Mouse (Mus musculus) forebrain, embryonic 16.5 days (tissue): Measurements from ENCODE around the gene Dync1i2. TPM values are rescaled to one million over a fixed set of nuclear protein-coding genes. Genes with fewer than 3 reads are reported as not detected.

Source experiments
- ATAC-seq: fragments of 200-750 bp; cut with Nextera tagmentation; 2 replicates; pipeline ENCODE4 v1.8.0; 2017; ENCODE audit warnings: mild to moderate bottlenecking, moderate library complexity
- H3K27ac ChIP-seq: fragments of 300-500 bp; sonication (generic); 2 replicates; pipeline ENCODE4 v1.5.1; 2014; ENCODE audit warnings: low read length, control low read depth
- H3K27me3 ChIP-seq: fragments of 300-500 bp; sonication (generic); replicated peaks from 2 replicates; pipeline ENCODE4 v1.6.1; 2014; ENCODE audit warnings: low read length; ENCODE audit not compliant: control insufficient read depth, insufficient read depth
- H3K36me3 ChIP-seq: fragments of 300-500 bp; sonication (generic); 2 replicates; pipeline ENCODE4 v1.6.1; 2014; ENCODE audit not compliant: control insufficient read depth, insufficient read depth
- H3K4me1 ChIP-seq: fragments of 300-500 bp; sonication (generic); replicated peaks from 2 replicates; pipeline ENCODE4 v1.6.1; 2014; ENCODE audit warnings: low read length; ENCODE audit not compliant: control insufficient read depth, insufficient read depth
- H3K4me2 ChIP-seq: fragments of 300-500 bp; sonication (generic); 2 replicates; pipeline ENCODE4 v1.6.1; 2014; ENCODE audit warnings: mild to moderate bottlenecking, low read length, control low read depth
- H3K4me3 ChIP-seq: fragments of 300-500 bp; sonication (generic); replicated peaks from 2 replicates; pipeline ENCODE4 v1.5.1; 2014; ENCODE audit warnings: mild to moderate bottlenecking, low read length, control low read depth
- H3K9ac ChIP-seq: fragments of 300-500 bp; sonication (generic); replicated peaks from 2 replicates; pipeline ENCODE4 v1.6.1; 2014; ENCODE audit warnings: low read depth, low read length, control low read depth
- H3K9me3 ChIP-seq: fragments of 300-500 bp; sonication (generic); 2 replicates; pipeline ENCODE4 v1.6.1; 2016; ENCODE audit warnings: low read length; ENCODE audit not compliant: control insufficient read depth
- WGBS: fragments of 180-500 bp; shearing (Covaris S2); extraction: QIAGEN DNeasy Blood & Tissue Kit; methylation state at CpG from one replicate; pipeline ENCODE4 v1.1.7; 2014; 5-methylcytosine and 5-hydroxymethylcytosine counted together
- polyA plus RNA-seq: library from polyadenylated mRNA; unstranded; fragments of >200 nt; fragmentation: Nextera tagmentation; extraction: Ambion mirVana; gene quantifications from 2 replicates; pipeline ENCODE4 v1.2.1, GENCODE M21; 2015

The Dync1i2 gene
- polyA plus RNA-seq, 1 experiment from 2014 or later, result 189 TPM

GRCm38 (mm10) chr2:71302156-71302663 lies 90.7 kb downstream of the Dync1i2 start:
- H3K27ac ChIP-seq, result no peak overlapping the region
- H3K4me3 ChIP-seq, result no peak overlapping the region
- no peaks in the 10 kb centered on the region; the same call in 1 of the 2 replicates for H3K36me3 ChIP-seq
- H3K9ac ChIP-seq, result no peak overlapping the region
- no peaks in the 10 kb centered on the region for H3K27me3 ChIP-seq
- H3K4me1 ChIP-seq, result peaks cover 20% of the 10 kb centered on the region
- no peak overlapping the region for H3K4me2 ChIP-seq
- no peaks in the 10 kb centered on the region for H3K9me3 ChIP-seq
- no peak for ATAC-seq
- WGBS, result 41% methylated on average over 3 of the region's 3 CpGs

GRCm38 (mm10) chr2:71303221-71303620 lies 91.7 kb downstream of the Dync1i2 start:
- Histone ChIP-seq H3K27me3 (no peaks in the 10 kb centered on the region), H3K27ac (0 out of 2 replicates have a peak overlapping the region, but pooled peaks have one; percentile 6), H3K4me2 (no peak overlapping the region), H3K4me1 (peaks cover 20% of the 10 kb centered on the region), H3K4me3 (no peak overlapping the region), H3K9me3 (no peaks in the 10 kb centered on the region), H3K36me3 (no peaks in the 10 kb centered on the region; the same call in 1 of the 2 replicates), H3K9ac (no peak overlapping the region)
- ATAC-seq, result peak; percentile 61

GRCm38 (mm10) chr2:71304821-71305220 lies 93.3 kb downstream of the Dync1i2 start:
- Histone ChIP-seq H3K9ac (no peak overlapping the region), H3K27ac (no peak overlapping the region), H3K27me3 (no peaks in the 10 kb centered on the region), H3K4me3 (no peak overlapping the region), H3K36me3 (no peaks in the 10 kb centered on the region; the same call in 1 of the 2 replicates), H3K9me3 (no peaks in the 10 kb centered on the region), H3K4me1 (peaks cover 24% of the 10 kb centered on the region), H3K4me2 (no peak overlapping the region)
- 29% methylated on average over 3 of the region's 3 CpGs for WGBS
- ATAC-seq, result peak; percentile 72; the same call in 1 of the 2 replicates

DNA sequence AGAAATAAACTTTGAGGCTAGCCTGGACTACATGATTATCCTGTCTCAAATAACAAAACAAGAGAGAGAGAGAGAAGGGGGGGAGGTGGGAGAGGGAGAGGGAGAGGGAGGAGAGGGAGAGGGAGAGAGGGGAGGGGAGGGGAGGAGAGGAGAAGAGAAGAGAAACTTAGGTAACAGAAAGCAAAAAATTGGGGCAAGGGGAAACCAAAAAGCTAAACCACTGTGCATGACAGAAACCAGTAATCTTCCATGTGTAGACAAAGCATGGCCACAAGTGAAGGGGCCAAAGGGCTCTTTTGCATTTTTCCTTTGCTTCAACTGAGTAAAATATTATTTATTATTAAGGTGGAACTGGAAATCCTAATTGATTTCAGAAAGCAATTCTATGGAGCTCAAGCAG lies 94.9 kb downstream of the Dync1i2 start:
- no peaks in the 10 kb centered on the region for H3K27me3 ChIP-seq
- ATAC-seq, result no peak
- no peak overlapping the region for H3K27ac ChIP-seq
- H3K4me3 ChIP-seq, result no peak overlapping the region
- H3K9me3 ChIP-seq, result no peaks in the 10 kb centered on the region
- H3K36me3 ChIP-seq, result peaks cover 5% of the 10 kb centered on the region; the same call in 1 of the 2 replicates
- H3K4me1 ChIP-seq, result peaks cover 23% of the 10 kb centered on the region
- H3K4me2 ChIP-seq, result no peak overlapping the region
- H3K9ac ChIP-seq, result no peak overlapping the region

- Histone ChIP-seq H3K9me3 (no peaks in the 10 kb centered on the region), H3K4me3 (no peak overlapping the region), H3K4me1 (peaks cover 14% of the 10 kb centered on the region), H3K27ac (no peak overlapping the region), H3K4me2 (no peak overlapping the region), H3K27me3 (no peaks in the 10 kb centered on the region), H3K36me3 (peaks cover 18% of the 10 kb centered on the region), H3K9ac (no peak overlapping the region)
- no peak for ATAC-seq
- 23% methylated on average over 2 of the region's 2 CpGs for WGBS
These were observed 98.2 kb downstream of the Dync1i2 start for GRCm38 (mm10) chr2:71309726-71310125.

- no peak overlapping the region for H3K9ac ChIP-seq
These were observed 100.6 kb downstream of the Dync1i2 start for GRCm38 (mm10) chr2:71312067-71312466.

More at GRCm38 (mm10) chr2:71312067-71312466, 100.6 kb downstream of the Dync1i2 start:
- Histone ChIP-seq H3K27ac (no peak overlapping the region), H3K36me3 (peaks cover 18% of the 10 kb centered on the region), H3K4me1 (peaks cover 5% of the 10 kb centered on the region), H3K27me3 (no peaks in the 10 kb centered on the region), H3K4me3 (no peak overlapping the region), H3K4me2 (no peak overlapping the region), H3K9me3 (no peaks in the 10 kb centered on the region)
- ATAC-seq, result no peak
- 74% methylated on average over 10 of the region's 10 CpGs for WGBS

Other genes with a start within 250 kb of the Dync1i2 start
- gene Dcaf17, start 156.4 kb upstream of the Dync1i2 start, polyA plus RNA-seq, result 37.2 and 43.3 TPM in 2 replicates
- gene Mettl8, start 156.1 kb upstream of the Dync1i2 start, polyA plus RNA-seq, result 15.3 and 15.4 TPM in 2 replicates
- 1.5 and 1.9 TPM in 2 replicates for gene Cybrd1, start 93.8 kb upstream of the Dync1i2 start, polyA plus RNA-seq
- gene Slc25a12, start 156.0 kb downstream of the Dync1i2 start, polyA plus RNA-seq, result 79.6 and 86.7 TPM in 2 replicates
- 72.8 and 78.8 TPM in 2 replicates for gene Hat1, start 177.3 kb downstream of the Dync1i2 start, polyA plus RNA-seq
- 42.0 and 46.3 TPM in 2 replicates for gene Metap1d, start 241.6 kb downstream of the Dync1i2 start, polyA plus RNA-seq